Mouse (Mus musculus): ENCODE data around the gene Col4a5.

Col4a5 gene

DNA sequence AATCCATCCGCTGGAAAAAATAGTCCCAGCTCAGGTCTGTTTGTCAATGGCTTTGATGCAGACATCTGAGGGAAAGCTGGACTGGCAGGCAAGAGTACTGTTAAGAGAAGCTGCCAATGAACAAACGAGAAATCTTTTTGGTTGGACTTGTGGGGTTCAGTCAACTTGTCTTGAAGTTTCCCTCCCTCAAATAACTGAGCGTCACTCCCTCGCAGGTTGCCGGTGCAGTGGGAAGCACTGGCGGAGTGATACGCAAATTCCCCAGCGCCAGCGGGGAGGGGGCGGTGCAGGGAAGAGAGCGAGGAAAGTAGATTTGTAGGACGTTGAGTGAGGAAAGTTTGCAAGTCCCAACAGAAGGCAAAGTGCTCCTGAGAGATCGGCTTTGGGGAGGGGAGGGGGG is at the start of gene Col4a5:
Gene Col4a5, plus strand, starts transcription at position 276 of the 400 bp plus-strand sequence.
- DNase-seq: peak; percentile 90

DNA sequence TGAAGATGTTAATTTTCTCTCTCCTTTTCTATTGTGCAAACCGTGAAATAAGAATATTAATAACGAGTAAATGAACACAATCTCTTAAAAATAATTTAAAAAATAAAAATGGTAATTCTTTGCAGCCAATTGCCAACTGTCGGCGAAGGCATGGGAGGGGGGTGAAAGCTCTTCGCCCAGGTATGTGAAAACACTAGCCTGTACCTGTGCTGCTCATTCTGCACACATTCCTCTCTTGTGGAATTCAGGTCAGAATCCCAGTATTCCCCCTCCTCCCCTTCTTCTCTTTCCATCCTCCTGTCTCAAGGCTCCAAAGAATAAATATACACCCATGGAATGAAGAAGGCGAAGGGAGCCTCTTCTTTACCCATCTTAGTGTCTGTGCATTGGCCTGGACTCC is 38.4 kb upstream of the Col4a5 start:
- no peak for DNase-seq

DNA sequence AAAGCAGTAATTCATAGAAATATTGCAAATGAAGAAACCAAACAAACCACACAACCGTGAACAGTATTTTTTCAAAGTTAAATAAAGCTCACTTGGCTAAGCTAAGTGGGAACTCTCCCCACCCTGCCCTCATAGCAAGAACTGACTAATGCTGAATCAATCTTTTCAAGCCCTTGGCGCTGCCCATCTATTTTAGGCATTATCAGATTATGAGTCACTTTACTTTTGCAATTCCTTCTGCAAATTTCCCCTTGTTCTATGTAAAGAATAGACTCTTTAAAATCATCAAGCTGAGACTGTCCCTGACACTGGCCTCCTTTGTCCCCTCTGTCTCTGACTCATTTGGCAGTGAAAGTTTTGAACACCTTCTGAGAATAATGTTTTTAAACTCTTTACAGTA is 35.8 kb upstream of the Col4a5 start:
- DNase-seq: no peak

DNA sequence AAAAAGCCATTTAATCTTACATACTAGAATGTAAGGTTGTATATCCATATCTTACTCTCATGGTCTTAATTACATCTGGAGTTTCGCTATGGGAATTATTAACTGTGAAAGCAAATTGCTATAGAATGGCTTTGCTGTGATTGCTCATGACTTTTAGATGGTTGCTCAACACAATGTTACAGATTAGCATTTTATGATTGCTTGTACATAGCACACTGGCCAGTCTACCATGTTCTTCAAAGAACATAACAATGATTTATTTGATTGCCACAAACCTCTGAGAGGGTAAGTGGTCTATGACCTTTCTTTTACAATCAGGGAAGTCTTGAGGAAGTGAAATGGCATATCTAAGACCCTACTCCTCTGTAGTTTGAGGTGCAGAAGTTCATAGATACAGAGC is 27.2 kb upstream of the Col4a5 start:
- DNase-seq: no peak

DNA sequence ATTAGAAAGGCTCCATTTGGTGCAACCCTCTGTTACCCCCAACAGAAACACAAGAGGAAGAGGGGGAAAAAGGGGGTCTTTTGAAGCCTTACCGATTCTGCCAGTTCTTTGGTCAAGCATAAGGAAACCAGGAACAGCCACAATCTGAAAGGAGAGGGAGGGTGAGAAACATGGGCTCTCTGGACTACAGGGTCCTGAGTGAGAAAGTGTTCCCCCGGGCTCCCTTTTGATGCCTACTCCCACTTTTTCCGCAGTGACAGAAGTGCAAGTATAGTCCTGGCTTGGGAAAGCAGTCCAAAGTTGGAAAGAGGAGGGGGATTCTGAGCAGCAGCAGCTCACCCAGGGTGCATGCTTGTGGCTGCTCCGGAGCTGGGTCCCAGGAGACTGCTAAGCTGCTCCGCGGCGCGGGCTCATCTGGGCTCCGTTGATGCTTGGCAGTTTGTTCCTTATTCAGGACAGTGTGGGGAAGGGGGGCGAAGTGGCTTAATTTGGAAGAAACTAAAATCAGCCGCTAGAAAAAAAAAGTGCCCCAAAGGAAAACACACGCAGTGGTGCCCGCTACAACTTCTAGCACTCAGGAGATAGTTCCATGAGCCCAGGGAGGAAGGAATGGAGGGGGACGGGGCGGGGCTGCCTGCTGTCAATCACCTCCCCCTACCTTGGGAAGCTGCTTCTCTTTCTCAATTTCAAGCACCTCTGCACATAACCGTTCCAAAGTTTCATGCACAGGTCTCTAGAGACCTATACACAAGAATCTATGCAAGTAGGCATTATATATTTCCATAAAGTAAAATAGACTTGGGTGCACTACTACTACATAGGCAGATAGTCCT is 1.5 kb upstream of the Col4a5 start, which contains the start of gene Col4a6:
Gene Col4a6, minus strand, starts transcription at position 607 of the 833 bp plus-strand sequence.
- DNase-seq: peak; percentile 35

DNA sequence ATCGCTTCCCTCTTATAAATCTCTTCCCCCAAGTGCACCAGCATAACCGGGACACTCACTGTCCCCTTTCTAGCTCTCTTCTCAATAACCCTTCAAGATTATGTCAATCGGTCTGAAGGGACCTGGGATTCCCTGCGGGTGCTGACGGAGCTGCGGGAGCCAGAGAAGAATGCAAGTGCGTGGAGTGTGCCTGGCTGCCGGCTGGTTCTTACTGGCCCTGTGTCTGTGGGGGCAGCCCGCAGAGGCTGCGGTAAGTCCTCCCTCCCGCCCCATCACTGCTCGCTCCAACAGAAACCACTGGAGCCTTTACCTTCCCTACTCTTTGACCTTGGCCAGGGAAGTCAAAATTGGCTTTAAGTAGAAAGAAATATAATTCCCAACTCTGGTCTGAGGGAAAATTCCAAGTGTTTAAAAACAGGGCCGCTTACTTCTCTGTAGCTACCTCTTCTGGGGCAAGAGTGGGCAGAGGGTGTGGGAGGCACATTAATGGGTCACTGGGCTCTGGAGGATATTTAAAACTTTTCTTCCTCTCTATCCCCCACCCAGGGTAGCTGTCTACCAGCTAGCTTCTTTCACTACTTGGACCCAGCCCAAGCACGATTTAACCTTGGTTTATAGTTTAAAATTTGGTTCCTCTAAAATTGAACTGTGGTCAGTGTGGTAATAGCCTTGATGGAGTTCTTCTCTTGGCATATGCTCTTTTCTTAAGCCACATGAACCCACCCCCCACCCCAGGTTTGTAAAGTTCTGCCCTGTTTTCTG is 562 bp downstream of the Col4a5 start:
- DNase-seq: no peak

DNA sequence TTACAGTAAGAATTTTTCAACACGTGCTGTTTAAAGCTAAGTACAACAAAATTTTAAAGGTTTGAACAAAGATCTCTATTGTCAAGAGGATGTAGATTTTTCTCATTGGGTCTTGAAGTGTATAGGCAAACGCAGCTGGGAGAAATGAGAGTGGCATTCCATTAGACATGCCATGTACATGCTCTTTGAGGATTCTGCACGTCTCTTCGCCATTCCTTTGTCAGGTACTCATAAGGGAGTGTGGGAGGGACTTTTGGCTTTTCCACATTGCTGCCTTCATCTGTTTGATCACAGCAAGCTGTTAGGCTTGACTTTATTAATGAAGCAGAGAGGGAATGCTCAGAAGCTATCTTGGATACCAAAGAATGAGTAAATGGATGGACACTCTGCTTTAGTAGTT is 19.4 kb downstream of the Col4a5 start:
- DNase-seq: no peak

DNA sequence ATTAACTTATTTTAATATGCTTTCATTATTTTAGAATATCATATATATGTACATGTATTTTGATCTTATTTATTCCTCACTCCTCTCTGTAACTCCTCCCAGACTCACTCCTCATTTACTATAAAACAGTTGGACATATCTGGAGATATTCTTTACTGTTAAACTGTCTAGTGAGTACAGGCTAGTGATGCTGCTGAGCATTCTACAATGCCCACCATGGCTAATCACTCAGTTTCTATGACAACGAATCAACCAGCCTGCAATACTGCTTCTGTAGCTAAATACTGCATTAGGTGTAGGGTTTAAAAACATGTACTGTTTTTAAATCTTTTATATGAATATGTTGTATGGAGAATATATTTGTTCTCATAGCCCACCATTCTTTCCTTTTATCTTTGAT is 27.9 kb downstream of the Col4a5 start:
- DNase-seq: no peak

DNA sequence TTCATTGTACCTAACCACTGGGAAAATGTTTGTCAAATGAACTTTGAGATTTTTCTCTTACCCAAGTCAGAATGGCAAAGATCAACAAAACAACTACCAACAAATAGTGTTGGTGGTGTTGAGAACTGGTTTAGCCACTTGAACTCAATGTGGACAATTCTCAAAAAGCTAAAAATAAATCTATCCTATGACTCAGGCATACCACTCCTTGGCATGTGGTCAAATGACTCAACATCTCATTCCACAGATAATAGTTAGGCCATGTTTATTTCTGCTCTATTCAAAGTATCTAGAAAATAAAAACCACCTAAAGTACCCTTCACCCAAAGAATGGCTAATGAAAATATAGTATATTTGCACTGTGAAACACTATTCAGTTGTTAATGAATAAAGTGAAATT is 58.3 kb downstream of the Col4a5 start:
- DNase-seq: no peak

DNA sequence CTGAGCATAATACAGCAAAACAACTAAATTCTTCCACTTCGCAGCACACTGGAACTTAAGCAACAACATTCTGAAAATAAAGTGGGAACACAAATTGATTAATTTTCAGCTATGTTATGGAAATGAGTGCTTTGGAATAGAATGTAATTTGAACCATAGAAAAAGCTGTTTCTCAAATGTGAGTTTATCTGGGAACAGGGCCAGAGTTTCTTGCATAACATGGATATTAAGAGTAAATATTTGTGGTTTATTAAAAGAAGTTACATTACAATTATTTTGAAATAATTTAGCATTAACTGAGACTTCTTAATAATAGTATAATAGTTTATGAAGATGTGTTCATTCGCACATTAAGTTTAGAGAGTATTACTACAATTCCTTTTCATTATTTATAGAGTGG is 72.3 kb downstream of the Col4a5 start:
- no peak for DNase-seq

DNA sequence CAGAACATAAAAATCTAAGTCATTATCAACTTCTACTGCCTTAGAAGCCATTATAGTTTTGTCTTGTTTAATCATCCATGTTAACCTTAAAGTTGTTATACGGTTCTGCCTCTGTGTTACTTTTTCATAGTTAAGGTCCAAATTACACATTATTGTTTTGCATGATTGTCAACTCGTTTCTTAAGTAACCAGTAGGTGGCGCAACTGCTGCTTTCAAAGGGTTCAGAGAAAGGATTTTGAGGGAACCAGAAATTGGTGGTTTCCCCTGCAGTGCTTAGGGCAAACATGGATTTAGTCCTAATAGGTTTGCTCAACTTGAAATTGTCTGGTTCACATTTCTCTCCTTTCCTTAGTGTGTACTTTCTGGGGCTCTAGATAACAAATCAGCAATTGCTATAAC is 115.1 kb downstream of the Col4a5 start:
- DNase-seq: peak; percentile 47

DNA sequence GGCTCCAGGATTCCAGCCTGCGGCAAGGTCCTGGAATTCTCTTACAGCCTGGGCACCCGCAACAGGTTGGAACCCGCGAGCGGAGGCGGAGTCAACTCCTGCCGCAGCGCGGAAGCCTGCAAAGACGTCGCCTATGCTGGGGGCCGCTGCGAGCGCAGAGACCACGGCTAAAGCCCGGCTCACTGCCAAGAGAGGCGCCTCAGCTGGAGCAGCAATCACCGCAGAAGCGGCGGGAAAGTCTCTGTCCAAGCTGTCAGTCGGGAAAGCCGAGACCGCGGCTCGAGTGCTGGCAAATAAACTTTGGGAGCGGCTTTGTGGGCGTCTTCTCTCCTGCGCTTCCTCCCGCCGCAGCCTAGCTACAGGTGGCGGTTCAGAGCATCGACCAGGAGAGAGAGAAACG is 246.5 kb downstream of the Col4a5 start:
- peak; percentile 55 for DNase-seq

DNA sequence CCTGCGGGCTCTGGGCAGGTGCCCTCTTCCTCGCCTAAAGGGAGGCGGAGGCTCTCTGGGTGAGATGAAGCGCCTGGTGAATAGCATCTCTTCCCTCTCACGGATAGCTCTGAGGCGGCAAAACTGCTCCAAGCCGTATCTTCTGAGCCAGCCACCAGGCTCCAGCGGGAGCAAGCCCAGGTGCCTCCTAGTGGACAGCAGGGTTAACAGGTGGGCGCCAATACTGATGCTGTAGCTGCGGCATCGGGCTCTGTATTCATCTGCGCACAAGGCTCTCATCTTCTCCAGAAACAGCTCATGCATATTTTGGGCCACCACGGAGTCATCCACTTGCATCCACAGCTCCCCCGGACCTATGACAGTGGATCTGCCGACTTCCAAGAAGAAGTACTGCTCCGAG is 248.8 kb downstream of the Col4a5 start:
- DNase-seq: peak; percentile 29

DNA sequence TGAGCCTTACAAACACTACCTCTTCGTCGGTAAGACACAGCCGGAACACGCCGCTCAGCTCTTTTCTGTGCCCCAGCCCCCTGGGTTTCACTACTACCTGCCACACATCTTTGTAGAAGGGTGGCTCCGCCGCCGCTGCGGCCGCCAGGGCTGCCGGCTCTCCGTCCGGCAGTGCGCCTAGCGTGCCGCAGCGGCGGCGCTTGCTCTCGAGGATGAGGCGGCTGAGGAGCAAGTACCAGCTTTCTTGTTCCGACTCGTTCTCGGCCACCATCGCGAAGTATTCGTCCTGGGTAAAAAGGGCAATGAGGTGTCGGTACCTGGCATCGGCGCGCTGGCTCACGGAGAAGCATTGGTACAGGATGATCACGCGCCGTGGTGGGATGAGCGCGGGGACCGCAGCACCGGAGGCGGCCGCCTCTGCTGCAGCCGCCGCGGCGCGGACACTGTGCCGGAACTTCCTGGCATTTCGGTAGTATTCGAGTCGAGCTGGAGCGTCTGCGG is 249.3 kb downstream of the Col4a5 start:
- DNase-seq: peak; percentile 32

DNA sequence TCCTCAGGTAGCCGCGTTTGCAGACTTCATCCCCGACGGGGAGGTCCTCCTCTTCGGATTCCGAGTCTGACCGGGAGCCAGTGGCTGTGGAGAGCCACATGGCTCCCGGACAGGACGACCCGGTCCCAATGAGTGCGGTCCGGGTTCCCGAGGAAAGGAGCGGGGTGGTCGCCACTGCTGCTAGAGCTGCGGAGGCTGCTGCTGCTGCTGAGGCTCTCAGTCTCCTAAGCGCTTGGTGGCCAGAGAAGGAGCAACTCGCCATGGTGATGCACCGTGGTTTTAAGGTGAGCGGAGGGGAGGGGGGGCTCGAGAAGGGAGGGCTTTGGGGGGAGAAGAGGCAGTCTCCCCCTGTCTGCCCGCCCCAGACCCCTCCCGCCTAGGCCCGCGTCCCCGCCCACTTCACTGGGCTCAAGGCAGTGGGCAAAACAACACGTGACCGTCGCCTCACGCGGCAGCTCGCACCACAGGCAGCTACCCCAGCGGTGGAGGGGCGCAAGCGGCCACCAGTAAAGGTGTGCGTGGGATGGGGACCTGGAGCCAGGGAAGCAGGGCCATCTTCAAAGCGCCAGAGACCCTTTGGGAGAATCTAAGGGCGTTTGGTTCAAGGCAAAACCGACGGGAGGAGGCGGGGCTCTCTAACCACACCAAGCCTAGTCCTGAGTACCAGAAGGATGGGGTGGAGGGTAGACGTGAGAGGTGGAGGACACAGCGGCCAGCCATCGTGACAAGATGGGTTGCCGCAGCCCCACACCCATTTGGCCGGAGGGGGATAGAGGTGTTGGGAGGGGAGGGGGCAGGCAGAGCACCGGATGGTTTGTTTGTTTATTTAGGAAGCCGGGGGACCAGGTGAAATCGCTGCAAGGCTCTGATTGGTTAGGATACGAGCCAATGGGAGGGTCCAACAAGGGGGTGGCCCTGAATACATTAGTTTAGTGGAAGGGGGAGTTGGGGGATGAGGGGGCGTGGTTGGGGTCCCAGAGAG is 250.0 kb downstream of the Col4a5 start, which contains the start of gene Irs4:
Gene Irs4, minus strand, starts transcription at position 327 of the 982 bp plus-strand sequence.
- DNase-seq: peak; percentile 58

DNA sequence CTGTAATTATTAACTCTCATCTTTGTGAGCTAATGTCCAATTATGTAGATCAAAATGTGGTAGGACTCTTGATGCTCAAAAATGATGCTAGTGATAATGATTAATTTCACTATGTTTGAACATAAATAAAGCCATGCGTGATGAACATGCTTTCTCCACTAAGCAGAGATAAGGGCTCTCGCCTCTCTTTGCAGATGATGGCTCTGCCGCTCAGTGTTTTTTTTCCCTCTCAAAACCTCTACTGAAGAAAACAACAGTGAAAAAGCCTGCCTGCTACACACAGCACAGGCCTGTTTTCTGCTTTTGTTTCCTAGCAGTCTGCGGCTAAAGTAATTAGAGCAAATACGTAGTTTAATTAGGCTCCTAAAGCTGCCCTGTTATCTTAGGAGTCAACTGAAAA is 254.4 kb downstream of the Col4a5 start:
- DNase-seq: peak; percentile 70
